Mouse (Mus musculus) brain, embryonic 14.5 days (tissue): ENCODE data around the gene Olfr419.

Source experiments
- CTCF ChIP-seq: fragments of 200-500 bp; IDR thresholded peaks from 2 replicates; pipeline ENCODE4 v1.5.1; 2012; ENCODE audit warnings: inconsistent platforms, mild to moderate bottlenecking, moderate library complexity, borderline replicate concordance; ENCODE audit not compliant: insufficient read depth, insufficient read length; ENCODE audit errors: extremely low read depth
- POLR2A ChIP-seq: fragments of 200-500 bp; IDR thresholded peaks from 2 replicates; pipeline ENCODE4 v1.6.1; 2012; ENCODE audit warnings: mild to moderate bottlenecking, inconsistent platforms, borderline replicate concordance; ENCODE audit not compliant: poor library complexity, insufficient read depth, insufficient read length, severe bottlenecking; ENCODE audit errors: extremely low read depth

DNA sequence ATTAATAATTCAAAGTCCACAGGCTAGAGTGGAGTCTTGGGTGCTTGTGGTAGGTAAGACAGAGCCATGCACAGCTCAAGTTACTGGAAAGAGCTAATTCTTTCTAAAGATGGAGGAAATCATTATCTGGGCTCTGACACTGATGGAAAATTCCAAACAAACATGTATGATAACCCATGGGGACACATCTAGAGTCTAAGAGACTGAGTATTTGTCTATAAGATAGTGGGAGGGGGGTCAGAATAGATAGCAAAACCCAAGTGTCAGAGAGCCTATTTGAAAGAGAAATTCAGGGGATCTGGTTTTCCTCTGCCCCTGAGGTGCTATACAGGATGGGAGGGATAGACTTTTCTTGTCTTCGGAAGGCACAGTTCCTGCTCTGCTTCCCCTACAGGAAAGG lies 5.8 kb downstream of the Olfr419 start:
- TF ChIP-seq POLR2A (no peak), CTCF (no peak)
